Mouse (Mus musculus) lung, embryonic 14.5 days (tissue): ENCODE results near the gene Ssbp3. TPM values are rescaled to one million over a fixed set of nuclear protein-coding genes. Genes with fewer than 3 reads are reported as not detected.

Experiments
- ATAC-seq: fragments of 200-750 bp; cut with Nextera tagmentation; 2 replicates; pipeline ENCODE4 v1.8.0; 2017; ENCODE audit warnings: mild to moderate bottlenecking, moderate TSS enrichment, moderate library complexity; ENCODE audit not compliant: insufficient read depth
- DNase-seq: peaks from one replicate; pipeline ENCODE4 v3.0.0-alpha.2; 2015
- H3K27ac ChIP-seq: fragments of 300-500 bp; sonication (generic); 2 replicates; pipeline ENCODE4 v1.5.1; 2014; ENCODE audit warnings: low read depth, mild to moderate bottlenecking, moderate library complexity
- H3K27me3 ChIP-seq: fragments of 300-500 bp; sonication (generic); 2 replicates; pipeline ENCODE4 v1.6.1; 2014; ENCODE audit warnings: low read length, control low read depth; ENCODE audit not compliant: insufficient read depth
- H3K36me3 ChIP-seq: fragments of 300-500 bp; sonication (generic); 2 replicates; pipeline ENCODE4 v1.6.1; 2014; ENCODE audit warnings: control low read depth; ENCODE audit not compliant: insufficient read depth
- H3K4me1 ChIP-seq: fragments of 300-500 bp; sonication (generic); 2 replicates; pipeline ENCODE4 v1.6.1; 2014; ENCODE audit warnings: antibody characterized with exemption, control low read depth; ENCODE audit not compliant: insufficient read depth
- H3K4me2 ChIP-seq: fragments of 300-500 bp; sonication (generic); 2 replicates; pipeline ENCODE4 v1.6.1; 2014; ENCODE audit warnings: mild to moderate bottlenecking
- H3K4me3 ChIP-seq: fragments of 300-500 bp; sonication (generic); 2 replicates; pipeline ENCODE4 v1.5.1; 2014; ENCODE audit warnings: low read depth, low read length
- H3K9ac ChIP-seq: fragments of 300-500 bp; sonication (generic); 2 replicates; pipeline ENCODE4 v1.6.1; 2014
- H3K9me3 ChIP-seq: fragments of 300-500 bp; sonication (generic); 2 replicates; pipeline ENCODE4 v1.6.1; 2016; ENCODE audit warnings: low read depth, low read length, control low read depth
- CTCF ChIP-seq: IDR thresholded peaks from 2 replicates; pipeline ENCODE4 v1.5.1; 2016; ENCODE audit warnings: antibody characterized with exemption, low read depth
- WGBS: fragments of 180-500 bp; shearing (Covaris S2); extraction: QIAGEN DNeasy Blood & Tissue Kit; methylation state at CpG from one replicate; pipeline ENCODE4 v1.1.7; 2014; 5-methylcytosine and 5-hydroxymethylcytosine counted together
- polyA plus RNA-seq: library from polyadenylated mRNA; unstranded; fragments of >200 nt; fragmentation: Nextera tagmentation; extraction: Ambion mirVana; gene quantifications from 2 replicates; pipeline ENCODE4 v1.2.1, GENCODE M21; 2014

The Ssbp3 gene
- polyA plus RNA-seq, 1 experiment from 2014 or later, result 80.2 TPM

DNA sequence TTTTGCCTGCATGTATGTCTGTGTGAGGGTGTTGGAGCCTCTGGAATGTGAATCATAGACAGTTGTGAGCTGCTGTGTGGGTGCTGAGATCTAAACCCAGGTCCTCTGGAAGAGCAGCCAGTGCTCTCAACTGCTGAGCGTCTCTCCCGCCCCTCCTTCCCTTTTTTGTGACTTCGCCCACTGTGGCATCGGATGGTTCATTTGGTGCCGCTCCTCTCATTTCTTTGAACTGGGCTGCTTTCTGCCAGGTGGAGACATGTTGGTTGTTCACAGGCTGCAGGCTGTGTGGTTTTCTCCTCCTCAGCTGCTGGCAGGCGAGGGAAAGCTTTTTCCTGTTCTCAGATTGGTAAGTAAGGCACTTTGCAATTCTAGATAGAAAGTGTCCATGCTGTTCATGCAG, 38.7 kb downstream of the Ssbp3 start:
- Histone ChIP-seq H3K27ac (peak overlapping the region; percentile 12; the same call in 1 of the 2 replicates), H3K4me1 (peaks cover 35% of the 10 kb centered on the region)

DNA sequence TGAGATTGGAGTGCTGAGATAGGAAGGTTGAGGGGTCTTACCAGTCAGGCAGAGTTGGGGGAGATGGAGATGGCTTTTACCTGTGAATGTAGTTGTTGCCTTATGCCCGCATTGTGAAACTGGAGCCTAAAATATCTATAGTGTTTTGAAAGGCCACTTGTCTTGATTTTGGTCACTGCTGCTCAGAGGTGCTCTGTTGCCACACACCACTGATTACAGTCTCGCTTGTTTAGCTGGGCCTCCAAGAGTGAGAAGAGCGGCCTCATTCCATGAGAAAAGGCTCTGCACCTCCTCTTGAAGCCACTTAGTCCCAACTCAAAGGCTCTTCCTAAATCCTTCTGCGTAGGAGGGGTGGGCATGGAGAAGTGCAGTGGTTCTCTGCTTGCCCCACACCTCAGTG, 40.3 kb downstream of the Ssbp3 start:
- DNase-seq, result no peak
- H3K9ac ChIP-seq, result no peak overlapping the region
- 70% methylated on average over 4 of the region's 4 CpGs for WGBS
- H3K9me3 ChIP-seq, result no peaks in the 10 kb centered on the region
- H3K27me3 ChIP-seq, result no peaks in the 10 kb centered on the region
- H3K4me2 ChIP-seq, result no peak overlapping the region
- no peak overlapping the region for H3K4me3 ChIP-seq
- ATAC-seq, result no peak
- no peak for TF ChIP-seq CTCF
- H3K36me3 ChIP-seq, result peaks cover 11% of the 10 kb centered on the region; the same call in 1 of the 2 replicates
- no peak overlapping the region for H3K27ac ChIP-seq
- peaks cover 43% of the 10 kb centered on the region for H3K4me1 ChIP-seq

More for the DNA sequence above, 38.7 kb downstream of the Ssbp3 start:
- Histone ChIP-seq H3K9ac (no peak overlapping the region), H3K36me3 (peaks cover 11% of the 10 kb centered on the region; the same call in 1 of the 2 replicates), H3K4me2 (no peak overlapping the region), H3K9me3 (no peaks in the 10 kb centered on the region), H3K27me3 (no peaks in the 10 kb centered on the region), H3K4me3 (no peak overlapping the region)
- no peak for DNase-seq
- no peak for ATAC-seq
- no peak for TF ChIP-seq CTCF
- WGBS, result 60% methylated on average over 6 of the region's 6 CpGs

DNA sequence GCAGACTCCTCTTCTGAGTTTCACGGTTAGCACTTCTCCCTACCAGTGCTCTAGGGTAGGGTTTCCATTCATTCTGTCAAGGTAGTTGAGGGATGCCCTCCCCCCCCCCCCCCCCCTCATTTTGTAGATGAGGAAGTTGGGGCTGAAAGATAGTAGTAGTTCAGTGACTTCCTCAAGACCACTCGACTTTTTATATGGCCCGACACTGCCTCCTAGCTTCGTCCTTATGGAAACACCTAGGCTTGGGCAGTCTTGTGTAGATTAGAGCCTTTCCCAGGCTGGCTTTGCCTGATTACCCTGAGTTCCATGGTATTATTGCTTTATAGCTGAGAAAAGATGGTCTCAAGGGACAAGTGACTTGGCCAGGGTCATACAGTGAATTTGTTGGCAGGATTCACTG, 41.0 kb downstream of the Ssbp3 start:
- no peak for ATAC-seq
- H3K9me3 ChIP-seq, result no peaks in the 10 kb centered on the region
- WGBS, result 52% methylated on average over 4 of the region's 4 CpGs
- H3K4me1 ChIP-seq, result peaks cover 50% of the 10 kb centered on the region
- no peak overlapping the region for H3K9ac ChIP-seq
- peak; percentile 46 for DNase-seq
- no peaks in the 10 kb centered on the region for H3K27me3 ChIP-seq
- H3K4me3 ChIP-seq, result no peak overlapping the region
- H3K4me2 ChIP-seq, result no peak overlapping the region
- peak; percentile 37 for TF ChIP-seq CTCF
- peaks cover 11% of the 10 kb centered on the region; the same call in 1 of the 2 replicates for H3K36me3 ChIP-seq
- H3K27ac ChIP-seq, result no peak overlapping the region

DNA sequence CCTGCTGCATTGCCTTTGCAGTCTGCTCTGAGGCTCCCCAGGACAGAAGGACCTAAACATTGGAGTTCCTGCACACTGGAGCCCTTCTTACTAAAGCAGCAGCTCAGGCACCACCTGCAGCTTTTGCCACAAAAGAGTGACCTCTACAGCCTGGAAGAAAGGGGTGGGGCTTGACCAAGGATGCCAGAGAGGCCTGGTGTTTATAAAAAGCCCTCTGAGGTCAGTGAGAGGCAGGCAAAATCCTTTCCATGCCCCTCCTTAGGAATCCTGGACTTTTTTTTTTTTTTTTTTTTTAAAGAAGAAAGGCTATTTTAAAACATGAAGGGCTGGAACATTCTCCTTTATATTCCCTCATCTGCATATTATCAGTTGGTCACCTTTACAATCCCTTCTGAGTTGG, 42.7 kb downstream of the Ssbp3 start:
- Histone ChIP-seq H3K9me3 (no peaks in the 10 kb centered on the region), H3K27ac (no peak overlapping the region; the same call in 1 of the 2 replicates), H3K27me3 (no peaks in the 10 kb centered on the region), H3K4me2 (no peak overlapping the region), H3K36me3 (peaks cover 11% of the 10 kb centered on the region; the same call in 1 of the 2 replicates), H3K9ac (no peak overlapping the region), H3K4me1 (peaks cover 49% of the 10 kb centered on the region), H3K4me3 (no peak overlapping the region)
- DNase-seq (no peak), ATAC-seq (no peak)
- TF ChIP-seq CTCF, result no peak

DNA sequence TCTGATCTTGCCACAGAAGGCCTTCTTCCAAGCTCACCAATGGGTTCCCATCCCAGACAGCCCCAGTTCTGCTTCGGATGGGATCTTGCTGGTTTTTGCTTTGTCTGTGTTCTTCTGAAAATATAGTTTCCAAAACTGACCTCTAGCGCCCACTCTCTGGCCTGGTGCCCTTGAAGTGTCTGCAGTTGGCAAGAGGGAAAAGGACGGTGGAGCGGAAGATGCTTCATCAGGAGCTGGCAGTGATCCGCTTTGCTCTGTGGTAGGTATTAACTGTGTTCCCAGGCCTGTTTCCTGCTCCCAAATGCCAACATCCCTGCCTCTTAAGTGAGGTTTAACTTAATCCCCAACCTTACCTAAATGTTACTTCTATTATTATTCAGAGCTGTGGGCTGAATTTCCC, 43.3 kb downstream of the Ssbp3 start:
- 66% methylated on average over 5 of the region's 5 CpGs for WGBS
- H3K4me1 ChIP-seq, result peaks cover 48% of the 10 kb centered on the region
- no peak overlapping the region for H3K4me3 ChIP-seq

DNA sequence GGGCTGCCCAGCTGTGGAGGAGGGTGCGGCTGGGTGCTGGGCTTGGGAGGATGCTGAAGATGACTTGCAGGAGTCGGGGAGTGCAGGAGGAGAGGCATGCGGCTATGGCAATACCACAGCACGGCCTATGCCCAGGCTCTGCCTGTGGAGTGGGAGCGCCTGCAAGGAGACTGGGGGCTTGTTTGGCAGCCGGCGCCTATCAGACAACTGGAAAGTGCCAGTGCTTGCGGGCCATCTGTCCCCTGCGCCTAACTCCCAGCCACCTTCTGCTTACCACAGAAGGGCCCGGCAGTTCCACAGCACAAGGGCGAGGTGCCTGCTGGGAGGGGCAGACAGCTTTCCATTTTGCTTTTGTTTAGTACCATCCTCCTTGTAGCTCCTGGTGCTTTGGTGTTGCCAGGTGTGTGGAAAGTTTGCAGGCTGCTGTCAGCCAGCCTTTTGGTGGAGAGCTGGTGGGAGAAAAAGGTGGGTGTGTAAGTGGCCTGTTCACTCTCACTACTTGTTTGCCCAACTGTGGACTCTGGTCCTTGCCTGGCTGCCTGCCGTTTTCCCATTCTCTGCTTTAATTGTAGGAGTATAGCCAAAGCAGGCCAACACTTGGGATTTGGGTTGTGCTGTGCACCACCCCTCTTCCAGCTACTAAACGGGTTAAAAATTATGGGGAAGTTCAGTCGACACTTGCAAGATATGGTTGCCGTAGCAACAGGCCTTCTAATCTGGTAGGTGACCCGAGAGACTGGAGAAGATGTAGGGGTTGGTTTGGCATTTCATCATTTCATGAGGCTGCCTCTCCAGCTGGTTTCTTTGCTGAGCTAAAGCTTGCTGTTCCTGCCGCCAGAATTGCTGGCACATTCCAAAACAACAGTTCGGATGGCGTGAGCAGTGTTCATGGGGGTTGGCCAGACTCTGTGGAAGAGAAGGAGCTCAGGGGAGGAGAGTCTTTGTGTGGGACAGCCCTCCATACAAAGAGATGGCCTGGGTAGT, 45.5 kb downstream of the Ssbp3 start:
- peaks cover 31% of the 10 kb centered on the region for H3K4me1 ChIP-seq
- peaks cover 6% of the 10 kb centered on the region; the same call in 1 of the 2 replicates for H3K36me3 ChIP-seq
- H3K9ac ChIP-seq, result no peak overlapping the region; the same call in 1 of the 2 replicates
- TF ChIP-seq CTCF, result no peak
- ATAC-seq (peak; percentile 81; the same call in 1 of the 2 replicates), DNase-seq (peak; percentile 82)
- no peaks in the 10 kb centered on the region for H3K9me3 ChIP-seq
- 21% methylated on average over 19 of the region's 19 CpGs for WGBS
- H3K4me3 ChIP-seq, result no peak overlapping the region
- H3K27ac ChIP-seq, result peak overlapping the region; percentile 75; the same call in 1 of the 2 replicates
- H3K27me3 ChIP-seq, result no peaks in the 10 kb centered on the region
- peak overlapping the region; percentile 3; the same call in 1 of the 2 replicates for H3K4me2 ChIP-seq

More for the DNA sequence above, 43.3 kb downstream of the Ssbp3 start:
- Histone ChIP-seq H3K36me3 (peaks cover 11% of the 10 kb centered on the region; the same call in 1 of the 2 replicates), H3K4me2 (no peak overlapping the region), H3K9ac (no peak overlapping the region), H3K27me3 (no peaks in the 10 kb centered on the region), H3K9me3 (no peaks in the 10 kb centered on the region), H3K27ac (no peak overlapping the region; the same call in 1 of the 2 replicates)
- DNase-seq (no peak), ATAC-seq (no peak)
- no peak for TF ChIP-seq CTCF

DNA sequence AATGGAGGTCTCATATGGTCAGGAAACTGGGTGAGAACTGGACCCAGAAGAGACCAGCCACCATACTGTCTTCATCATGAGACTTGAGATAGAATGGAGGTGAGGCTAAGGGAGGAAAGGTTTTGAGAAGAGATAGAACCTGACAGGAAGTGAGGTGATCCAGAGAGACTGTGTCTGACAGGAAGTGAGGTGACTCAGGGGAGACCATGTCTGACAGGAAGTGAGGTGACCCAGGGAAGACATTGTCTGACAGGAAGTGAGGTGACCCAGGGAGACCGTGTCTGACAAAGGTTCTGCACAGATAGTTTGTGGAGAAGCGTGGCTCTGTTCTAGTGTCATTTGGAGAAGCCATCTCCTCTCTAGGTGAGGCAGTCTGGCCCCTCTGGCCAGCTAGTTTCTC, 47.6 kb downstream of the Ssbp3 start:
- TF ChIP-seq CTCF, result no peak
- Histone ChIP-seq H3K4me3 (no peak overlapping the region), H3K4me1 (peaks cover 27% of the 10 kb centered on the region), H3K9me3 (no peaks in the 10 kb centered on the region), H3K27ac (no peak overlapping the region), H3K36me3 (peaks cover 3% of the 10 kb centered on the region; the same call in 1 of the 2 replicates), H3K9ac (no peak overlapping the region), H3K4me2 (no peak overlapping the region), H3K27me3 (no peaks in the 10 kb centered on the region)
- no peak for ATAC-seq
- 72% methylated on average over 2 of the region's 2 CpGs for WGBS
- DNase-seq, result no peak
